Mouse (Mus musculus) spleen, adult 2 months (tissue): ENCODE measurements around the gene Psmb2.

Source experiments
- CTCF ChIP-seq: fragments of 200-500 bp; IDR thresholded peaks from 2 replicates; pipeline ENCODE4 v1.5.1; 2011; ENCODE audit warnings: mild to moderate bottlenecking, inconsistent platforms; ENCODE audit not compliant: insufficient read depth, insufficient read length, insufficient replicate concordance; ENCODE audit errors: extremely low read depth
- POLR2A ChIP-seq: fragments of 200-500 bp; IDR thresholded peaks from 2 replicates; pipeline ENCODE4 v1.6.1; 2011; ENCODE audit warnings: low read depth, low read length, inconsistent platforms

DNA sequence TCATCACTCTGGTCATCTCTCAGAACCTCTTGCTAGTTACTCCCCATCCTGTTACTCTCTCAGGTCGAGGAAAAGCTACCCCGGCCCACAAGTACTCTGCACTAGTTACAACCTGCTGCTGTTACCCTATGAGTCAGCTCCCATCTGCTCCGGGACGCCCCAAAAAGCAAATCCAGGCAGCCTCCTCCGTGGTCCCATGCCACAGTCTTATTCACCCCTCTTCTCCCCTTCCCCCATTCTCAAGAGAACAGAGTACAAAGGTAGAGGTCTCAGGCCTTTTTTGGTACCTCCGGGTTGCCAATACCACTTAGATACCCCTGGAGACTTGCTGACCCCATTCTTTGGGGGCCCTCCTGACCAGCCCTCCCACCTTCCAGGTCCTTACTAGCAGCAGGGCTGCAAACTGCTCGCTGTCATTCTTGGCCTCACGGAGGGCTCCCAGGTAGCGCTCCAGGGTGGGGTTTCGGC lies 74.2 kb downstream of the Psmb2 start:
- TF ChIP-seq CTCF, result no peak
- no peak for TF ChIP-seq POLR2A
